ENCODE assay signal across 8 mouse cellular contexts in the genomic region with DNA sequence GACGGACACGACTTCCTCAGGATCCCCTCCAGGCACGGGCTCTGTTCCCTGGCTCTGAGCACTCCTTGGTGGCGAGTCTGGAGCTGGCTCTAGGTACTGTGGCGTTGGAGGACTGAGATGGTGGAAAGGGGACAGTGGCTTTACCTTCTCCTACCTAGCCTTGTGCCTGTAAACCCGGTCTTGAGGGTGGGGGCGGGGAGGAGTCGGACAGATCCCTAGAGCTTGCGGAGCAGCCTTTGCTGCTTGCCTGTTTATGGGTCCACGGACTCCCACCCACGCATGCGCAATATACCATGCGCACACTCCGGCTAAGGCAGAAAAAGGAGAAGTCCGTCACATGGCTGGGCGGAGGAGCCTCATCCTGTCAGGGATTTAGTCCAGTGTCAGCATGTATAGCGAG. TPM values are rescaled to one million over a fixed set of nuclear protein-coding genes. Genes with fewer than 3 reads are reported as not detected.
DNase-seq lines count a peak whose midpoint lies in the region; ATAC-seq lines count a peak whose summit lies in the region.

No protein-coding gene starts in this region.

- no peak overlapping the region for H3K4me2 ChIP-seq in liver, embryonic 11.5 days
- no peak overlapping the region for H3K4me2 ChIP-seq in hindbrain, embryonic 16.5 days (ENCODE audit: low read length)

- WGBS in liver, embryonic 11.5 days: 60% methylated on average over 17 of the region's 17 CpGs
- 80% methylated on average over 17 of the region's 17 CpGs for WGBS in hindbrain, embryonic 16.5 days

- no peak overlapping the region for H3K4me3 ChIP-seq in liver, embryonic 11.5 days (ENCODE audit: low read depth, low read length)
- no peak overlapping the region for H3K4me3 ChIP-seq in hindbrain, embryonic 16.5 days (ENCODE audit: low read length)

- H3K27ac ChIP-seq in liver, embryonic 11.5 days (ENCODE audit: low read depth, low read length): no peak overlapping the region
- H3K27ac ChIP-seq in hindbrain, embryonic 16.5 days (ENCODE audit: low read depth, low read length): no peak overlapping the region

- ATAC-seq in liver, embryonic 11.5 days (replicated peaks; ENCODE audit: low FRiP score): no peak
- ATAC-seq in common myeloid progenitor, adult 5-6 weeks (replicated peaks; ENCODE audit: low read depth, poor library complexity, severe bottlenecking): peak; percentile 97
- ATAC-seq in hindbrain, embryonic 16.5 days: no peak

- no peaks in the 10 kb centered on the region for H3K4me1 ChIP-seq in liver, embryonic 11.5 days (replicated peaks; ENCODE audit: control insufficient read depth, insufficient read depth, low read length)
- H3K4me1 ChIP-seq in hindbrain, embryonic 16.5 days (ENCODE audit: control insufficient read depth, insufficient read depth, low read depth, low read length): no peaks in the 10 kb centered on the region

- peak; percentile 52 for DNase-seq in liver
- no peak for DNase-seq in liver, embryonic 11.5 days (ENCODE audit: low spot score)
- peak; percentile 26 to 50 for DNase-seq in kidney, postnatal 4 days
- DNase-seq in monocyte, adult 2 months (ENCODE audit: low read depth in 1 of 2, low spot score in 2 of 2): peak; percentile 73 to 75
- no peak for DNase-seq in embryo, embryonic 9.5 days (ENCODE audit: extremely low spot score)
- DNase-seq in embryo, embryonic 11 days: no peak

- H3K27me3 ChIP-seq in liver, embryonic 11.5 days (replicated peaks; ENCODE audit: control insufficient read depth, insufficient read depth, low read length): no peaks in the 10 kb centered on the region
- no peaks in the 10 kb centered on the region for H3K27me3 ChIP-seq in hindbrain, embryonic 16.5 days (replicated peaks; ENCODE audit: control insufficient read depth, insufficient read depth, low read length)

- H3K9me3 ChIP-seq in liver, embryonic 11.5 days (ENCODE audit: control insufficient read depth, low read length): no peaks in the 10 kb centered on the region
- H3K9me3 ChIP-seq in hindbrain, embryonic 16.5 days (ENCODE audit: control insufficient read depth, low read length): no peaks in the 10 kb centered on the region

- no peaks in the 10 kb centered on the region for H3K36me3 ChIP-seq in liver, embryonic 11.5 days (ENCODE audit: control insufficient read depth, insufficient read depth, low read length)
- H3K36me3 ChIP-seq in hindbrain, embryonic 16.5 days (ENCODE audit: control insufficient read depth, insufficient read depth, low read length): no peaks in the 10 kb centered on the region

- H3K9ac ChIP-seq in liver, embryonic 11.5 days (ENCODE audit: low read depth, low read length): no peak overlapping the region
- no peak overlapping the region for H3K9ac ChIP-seq in hindbrain, embryonic 16.5 days (ENCODE audit: low read depth, low read length)

RNA-seq across cellular contexts. Expression of gene Pbp2, which starts 13.9 kb away (rescaled TPM):
- not detected in 2 replicates for polyA plus RNA-seq in liver, embryonic 11.5 days (2014; fragmentation: Nextera tagmentation; extraction: Ambion mirVana)
- not detected in 2 replicates for total RNA-seq in common myeloid progenitor, adult 5-6 weeks (2017)
- polyA plus RNA-seq in hindbrain, embryonic 16.5 days (2015; fragmentation: Nextera tagmentation; extraction: Ambion mirVana): not detected in 2 replicates

RNA-seq across cellular contexts. Expression of gene Gsg1, which starts 42.1 kb away (rescaled TPM):
- polyA plus RNA-seq in liver, embryonic 11.5 days (2014; fragmentation: Nextera tagmentation; extraction: Ambion mirVana): 0.51 and 1.1 TPM in 2 replicates
- 0.32 and 0.34 TPM in 2 replicates for total RNA-seq in common myeloid progenitor, adult 5-6 weeks (2017)
- 0.13 and 0.17 TPM in 2 replicates for polyA plus RNA-seq in hindbrain, embryonic 16.5 days (2015; fragmentation: Nextera tagmentation; extraction: Ambion mirVana)

Comparison
In these comparisons a context has a peak if more than half of its experiments do, and no peak if none do; other contexts are left out.
1. DNase-seq: peak in liver (single experiment), kidney, postnatal 4 days (2 of 2) and monocyte, adult 2 months (2 of 2); none in liver, embryonic 11.5 days (single experiment), embryo, embryonic 9.5 days (single experiment) and embryo, embryonic 11 days (single experiment).